Mouse (Mus musculus): Measurements from ENCODE around the gene Smarce1.

Smarce1 gene

GRCm38 (mm10) chr11:99226298-99226697 lies 4.5 kb downstream of the Smarce1 start:
- DNase-seq = no peak

- DNase-seq = no peak
Observed at GRCm38 (mm10) chr11:99223310-99223709, 7.5 kb downstream of the Smarce1 start.

GRCm38 (mm10) chr11:99221811-99222210 lies 9.0 kb downstream of the Smarce1 start:
- DNase-seq = no peak

GRCm38 (mm10) chr11:99217248-99217986 lies 13.4 kb downstream of the Smarce1 start:
- no peak for DNase-seq

- peak in 1 of 2 experiments; percentile 13 for DNase-seq
Observed at GRCm38 (mm10) chr11:99216181-99216580, 14.6 kb downstream of the Smarce1 start.

- no peak for DNase-seq
Observed at GRCm38 (mm10) chr11:99212693-99213092, 18.1 kb downstream of the Smarce1 start.

- no peak for DNase-seq
Observed at GRCm38 (mm10) chr11:99211964-99212363, 18.9 kb downstream of the Smarce1 start.

GRCm38 (mm10) chr11:99208105-99208669 lies 22.6 kb downstream of the Smarce1 start:
- no peak for DNase-seq

GRCm38 (mm10) chr11:99207449-99207848 lies 23.4 kb downstream of the Smarce1 start:
- DNase-seq = no peak

GRCm38 (mm10) chr11:99206954-99207353 lies 23.9 kb downstream of the Smarce1 start:
- peak; percentile 32 for DNase-seq

- peak; percentile 65 to 70 for DNase-seq
Observed at GRCm38 (mm10) chr11:99189154-99189582, 41.6 kb downstream of the Smarce1 start.

- no peak for DNase-seq
Observed at GRCm38 (mm10) chr11:99187348-99187747, 43.5 kb downstream of the Smarce1 start.

GRCm38 (mm10) chr11:99186836-99187235 lies 44.0 kb downstream of the Smarce1 start:
- DNase-seq = no peak

- DNase-seq = no peak
Observed at GRCm38 (mm10) chr11:99182575-99182974, 48.2 kb downstream of the Smarce1 start.

GRCm38 (mm10) chr11:99180071-99180470 lies 50.7 kb downstream of the Smarce1 start:
- no peak for DNase-seq

GRCm38 (mm10) chr11:99177925-99178198 lies 53.0 kb downstream of the Smarce1 start:
- DNase-seq = no peak

- no peak for DNase-seq
Observed at GRCm38 (mm10) chr11:99177054-99177924, 53.5 kb downstream of the Smarce1 start.

- no peak for DNase-seq
Observed at GRCm38 (mm10) chr11:99172002-99172401, 58.8 kb downstream of the Smarce1 start.

- DNase-seq = no peak
Observed at GRCm38 (mm10) chr11:99171442-99171841, 59.4 kb downstream of the Smarce1 start.

GRCm38 (mm10) chr11:99170547-99171267 lies 60.1 kb downstream of the Smarce1 start:
- no peak for DNase-seq

GRCm38 (mm10) chr11:99170005-99170404 lies 60.8 kb downstream of the Smarce1 start:
- DNase-seq = no peak

- DNase-seq = no peak
Observed at GRCm38 (mm10) chr11:99169438-99169837, 61.4 kb downstream of the Smarce1 start.

- no peak for DNase-seq
Observed at GRCm38 (mm10) chr11:99168030-99168474, 62.8 kb downstream of the Smarce1 start.

Data from cerebellum, postnatal 36 days (tissue).